Comparison of ENCODE assay signal across 12 mouse cellular contexts in genomic region chr1:162108181-162108671, GRCm38 (mm10).
DNase-seq lines count a peak whose midpoint lies in the region; ATAC-seq lines count a peak whose summit lies in the region.
"Had no signal": no experiment of that assay in that cellular context is flagged by ENCODE, and none has a peak within 500 bp of the region (broad histone marks: within the 10 kb centered on the region; RNA-seq: fewer than 3 reads in every experiment).

No protein-coding gene starts in this region.

- peak; percentile 74 for ATAC-seq in hindbrain, embryonic 12.5 days (ENCODE audit: low FRiP score)

- peak overlapping the region; percentile 11; the same call in 1 of the 2 replicates for H3K4me2 ChIP-seq in hindbrain, embryonic 12.5 days (replicated peaks)

- H3K36me3 ChIP-seq in hindbrain, embryonic 12.5 days = no peaks in the 10 kb centered on the region

- H3K9me3 ChIP-seq in hindbrain, embryonic 12.5 days (replicated peaks) = no peaks in the 10 kb centered on the region

- intact Hi-C loops in left cerebral cortex, postnatal 4 days (cut with DNase I) = no loop called here

- H3K27ac ChIP-seq in hindbrain, embryonic 12.5 days = peak overlapping the region; percentile 48; the same call in 1 of the 2 replicates
- H3K27ac ChIP-seq: heart, adult 2 months had no signal

- H3K4me3 ChIP-seq in hindbrain, embryonic 12.5 days = no peak overlapping the region
- H3K4me3 ChIP-seq: heart, adult 2 months had no signal

- H3K27me3 ChIP-seq in hindbrain, embryonic 12.5 days = no peaks in the 10 kb centered on the region
- H3K27me3 ChIP-seq: CH12.LX had no signal

- H3K4me1 ChIP-seq in hindbrain, embryonic 12.5 days = peaks cover 15% of the 10 kb centered on the region

- no peak overlapping the region for H3K9ac ChIP-seq in hindbrain, embryonic 12.5 days

- 38% methylated on average over 7 of the region's 7 CpGs for WGBS in hindbrain, embryonic 12.5 days

- DNase-seq in layer of hippocampus, adult 11-12 months (ENCODE audit: low spot score) = peak; percentile 27
- no peak for DNase-seq in layer of hippocampus, adult 9-10 months (ENCODE audit: low spot score)
- DNase-seq in left cerebral cortex, postnatal 4 days = peak; percentile 9
- peak; percentile 40 for DNase-seq in right cerebral cortex, postnatal 25 days
- no peak for DNase-seq in natural killer cell, adult 2 months (ENCODE audit: low spot score in 2 of 2)
- DNase-seq in adipocyte (ENCODE audit: low spot score) = no peak
- DNase-seq in lung, postnatal 4 days = no peak
- DNase-seq: adrenal gland, postnatal 10 days; heart, adult 2 months; kidney, postnatal 4 days had no signal

Comparison
In these comparisons a context has a peak if more than half of its experiments do, and no peak if none do; other contexts are left out.
1. DNase-seq: peak in layer of hippocampus, adult 11-12 months (single experiment), left cerebral cortex, postnatal 4 days (single experiment) and right cerebral cortex, postnatal 25 days (single experiment); none in layer of hippocampus, adult 9-10 months (single experiment), natural killer cell, adult 2 months (0 of 2), adipocyte (single experiment) and lung, postnatal 4 days (0 of 2).